Mouse (Mus musculus) hindbrain, embryonic 15.5 days (tissue): ENCODE results near the gene Rbm20. TPM values are rescaled to one million over a fixed set of nuclear protein-coding genes. Genes with fewer than 3 reads are reported as not detected.

ENCODE experiments used
- ATAC-seq: fragments of 200-750 bp; cut with Nextera tagmentation; 2 replicates; pipeline ENCODE4 v1.8.0; 2017; ENCODE audit warnings: low read depth, moderate number of reproducible peaks, moderate TSS enrichment; ENCODE audit not compliant: low FRiP score
- H3K27ac ChIP-seq: fragments of 300-500 bp; sonication (generic); replicated peaks from 2 replicates; pipeline ENCODE4 v1.5.1; 2015; ENCODE audit warnings: mild to moderate bottlenecking, inconsistent platforms
- H3K27me3 ChIP-seq: fragments of 300-500 bp; sonication (generic); 2 replicates; pipeline ENCODE4 v1.6.1; 2015; ENCODE audit warnings: control low read depth, inconsistent platforms
- H3K36me3 ChIP-seq: fragments of 300-500 bp; sonication (generic); 2 replicates; pipeline ENCODE4 v1.6.1; 2015; ENCODE audit warnings: control low read depth, inconsistent platforms
- H3K4me1 ChIP-seq: fragments of 300-500 bp; sonication (generic); replicated peaks from 2 replicates; pipeline ENCODE4 v1.6.1; 2015; ENCODE audit warnings: control low read depth, inconsistent platforms
- H3K4me2 ChIP-seq: fragments of 300-500 bp; sonication (generic); 2 replicates; pipeline ENCODE4 v1.6.1; 2015; ENCODE audit warnings: moderate library complexity, mild to moderate bottlenecking, inconsistent platforms
- H3K4me3 ChIP-seq: fragments of 300-500 bp; sonication (generic); 2 replicates; pipeline ENCODE4 v1.5.1; 2015; ENCODE audit warnings: mild to moderate bottlenecking, inconsistent platforms
- H3K9ac ChIP-seq: fragments of 300-500 bp; sonication (generic); 2 replicates; pipeline ENCODE4 v1.6.1; 2015; ENCODE audit warnings: inconsistent platforms
- H3K9me3 ChIP-seq: fragments of 300-500 bp; sonication (generic); 2 replicates; pipeline ENCODE4 v1.6.1; 2016; ENCODE audit warnings: control low read depth, inconsistent platforms
- WGBS: fragments of 180-500 bp; shearing (Covaris S2); methylation state at CpG from one replicate; pipeline ENCODE4 v1.1.7; 2015; 5-methylcytosine and 5-hydroxymethylcytosine counted together
- polyA plus RNA-seq: library from polyadenylated mRNA; unstranded; fragments of >200 nt; fragmentation: Nextera tagmentation; extraction: Ambion mirVana; gene quantifications from 2 replicates; pipeline ENCODE4 v1.2.1, GENCODE M21; 2015

The Rbm20 gene
- 0.71 and 0.80 TPM in 2 replicates for polyA plus RNA-seq

- Histone ChIP-seq H3K4me2 (peak within 1 kb of the TSS; percentile 98), H3K36me3 (no peaks in the 10 kb centered on the region), H3K9ac (peak within 1 kb of the TSS; percentile 38), H3K27ac (no peak within 1 kb of the TSS), H3K4me1 (peaks cover 19% of the 10 kb centered on the region), H3K4me3 (peak within 1 kb of the TSS; percentile 70), H3K9me3 (no peaks in the 10 kb centered on the region), H3K27me3 (peaks cover 46% of the 10 kb centered on the region)
- peak; percentile 76 for ATAC-seq
- WGBS: under 1% methylated on average over 79 of the region's 82 CpGs
Observed at GRCm38 (mm10) chr19:53676718-53677634, at the start of gene Rbm20. Rbm20 (plus strand) TSS chr19:53677306.

GRCm38 (mm10) chr19:53638041-53638440 lies 39.1 kb upstream of the Rbm20 start:
- Histone ChIP-seq H3K4me2 (no peak overlapping the region), H3K27me3 (no peaks in the 10 kb centered on the region), H3K4me1 (no peaks in the 10 kb centered on the region), H3K36me3 (peaks cover 70% of the 10 kb centered on the region), H3K9ac (no peak overlapping the region), H3K4me3 (no peak overlapping the region), H3K27ac (no peak overlapping the region), H3K9me3 (no peaks in the 10 kb centered on the region)
- ATAC-seq: no peak
- WGBS: 98% methylated on average over 2 of the region's 2 CpGs

GRCm38 (mm10) chr19:53638727-53639126 lies 38.4 kb upstream of the Rbm20 start:
- Histone ChIP-seq H3K27me3 (no peaks in the 10 kb centered on the region), H3K4me3 (no peak overlapping the region), H3K27ac (no peak overlapping the region), H3K9me3 (no peaks in the 10 kb centered on the region), H3K4me2 (no peak overlapping the region), H3K4me1 (no peaks in the 10 kb centered on the region), H3K36me3 (peaks cover 70% of the 10 kb centered on the region), H3K9ac (no peak overlapping the region)
- ATAC-seq: no peak
- 91% methylated on average over 8 of the region's 8 CpGs for WGBS

GRCm38 (mm10) chr19:53644020-53644595 lies 33.0 kb upstream of the Rbm20 start:
- 93% methylated on average over 9 of the region's 9 CpGs for WGBS
- Histone ChIP-seq H3K4me3 (no peak overlapping the region), H3K9ac (no peak overlapping the region), H3K4me2 (no peak overlapping the region), H3K4me1 (peaks cover 6% of the 10 kb centered on the region), H3K9me3 (no peaks in the 10 kb centered on the region), H3K27ac (no peak overlapping the region), H3K36me3 (peaks cover 64% of the 10 kb centered on the region), H3K27me3 (no peaks in the 10 kb centered on the region)
- ATAC-seq: no peak

GRCm38 (mm10) chr19:53647301-53647700 lies 29.8 kb upstream of the Rbm20 start:
- H3K9me3 ChIP-seq: no peaks in the 10 kb centered on the region
- no peak overlapping the region for H3K4me3 ChIP-seq
- peaks cover 11% of the 10 kb centered on the region for H3K4me1 ChIP-seq
- 83% methylated on average over 9 of the region's 9 CpGs for WGBS
- H3K27me3 ChIP-seq: no peaks in the 10 kb centered on the region
- no peak overlapping the region for H3K27ac ChIP-seq
- no peak for ATAC-seq
- no peak overlapping the region for H3K9ac ChIP-seq
- no peak overlapping the region for H3K4me2 ChIP-seq
- peaks cover 35% of the 10 kb centered on the region for H3K36me3 ChIP-seq

GRCm38 (mm10) chr19:53648056-53648455 lies 29.1 kb upstream of the Rbm20 start:
- Histone ChIP-seq H3K27me3 (no peaks in the 10 kb centered on the region), H3K36me3 (peaks cover 33% of the 10 kb centered on the region)

GRCm38 (mm10) chr19:53648802-53649236 lies 28.3 kb upstream of the Rbm20 start:
- Histone ChIP-seq H3K9me3 (no peaks in the 10 kb centered on the region), H3K27ac (no peak overlapping the region), H3K4me1 (peaks cover 16% of the 10 kb centered on the region), H3K4me3 (no peak overlapping the region), H3K4me2 (no peak overlapping the region), H3K36me3 (peaks cover 26% of the 10 kb centered on the region), H3K27me3 (no peaks in the 10 kb centered on the region), H3K9ac (no peak overlapping the region)
- ATAC-seq: peak; percentile 68
- WGBS: 41% methylated on average over 10 of the region's 10 CpGs

More at GRCm38 (mm10) chr19:53648056-53648455, 29.1 kb upstream of the Rbm20 start:
- Histone ChIP-seq H3K9ac (no peak overlapping the region), H3K4me3 (no peak overlapping the region), H3K4me2 (no peak overlapping the region), H3K27ac (no peak overlapping the region), H3K9me3 (no peaks in the 10 kb centered on the region), H3K4me1 (peaks cover 15% of the 10 kb centered on the region)
- ATAC-seq: peak; percentile 24; the same call in 1 of the 2 replicates
- 38% methylated on average over 5 of the region's 5 CpGs for WGBS

GRCm38 (mm10) chr19:53649361-53649760 lies 27.7 kb upstream of the Rbm20 start:
- WGBS: 82% methylated on average over 6 of the region's 6 CpGs
- Histone ChIP-seq H3K27me3 (no peaks in the 10 kb centered on the region), H3K4me3 (no peak overlapping the region), H3K9ac (no peak overlapping the region), H3K27ac (no peak overlapping the region), H3K36me3 (peaks cover 22% of the 10 kb centered on the region), H3K4me2 (no peak overlapping the region), H3K4me1 (peaks cover 20% of the 10 kb centered on the region), H3K9me3 (no peaks in the 10 kb centered on the region)
- ATAC-seq: peak; percentile 20; the same call in 1 of the 2 replicates

- ATAC-seq: no peak
- no peaks in the 10 kb centered on the region for H3K27me3 ChIP-seq
- H3K4me3 ChIP-seq: no peak overlapping the region
- H3K27ac ChIP-seq: no peak overlapping the region
- H3K9me3 ChIP-seq: no peaks in the 10 kb centered on the region
- no peak overlapping the region for H3K4me2 ChIP-seq
- H3K36me3 ChIP-seq: peaks cover 20% of the 10 kb centered on the region
- no peak overlapping the region for H3K9ac ChIP-seq
- H3K4me1 ChIP-seq: peaks cover 20% of the 10 kb centered on the region
- WGBS: 37% methylated on average over 5 of the region's 5 CpGs
Observed at GRCm38 (mm10) chr19:53649802-53650201, 27.3 kb upstream of the Rbm20 start.

GRCm38 (mm10) chr19:53650921-53651320 lies 26.2 kb upstream of the Rbm20 start:
- H3K4me3 ChIP-seq: no peak overlapping the region
- no peak overlapping the region for H3K9ac ChIP-seq
- no peak overlapping the region for H3K27ac ChIP-seq
- peaks cover 10% of the 10 kb centered on the region for H3K36me3 ChIP-seq
- H3K9me3 ChIP-seq: no peaks in the 10 kb centered on the region
- ATAC-seq: no peak
- no peaks in the 10 kb centered on the region for H3K27me3 ChIP-seq
- H3K4me2 ChIP-seq: no peak overlapping the region
- 87% methylated on average over 7 of the region's 7 CpGs for WGBS
- H3K4me1 ChIP-seq: peaks cover 20% of the 10 kb centered on the region

- H3K4me3 ChIP-seq: no peak overlapping the region
Observed at GRCm38 (mm10) chr19:53652267-53652666, 24.8 kb upstream of the Rbm20 start.

More at GRCm38 (mm10) chr19:53652267-53652666, 24.8 kb upstream of the Rbm20 start:
- 48% methylated on average over 9 of the region's 9 CpGs for WGBS
- no peak overlapping the region for H3K9ac ChIP-seq
- no peak overlapping the region for H3K27ac ChIP-seq
- H3K4me2 ChIP-seq: no peak overlapping the region
- H3K4me1 ChIP-seq: peaks cover 20% of the 10 kb centered on the region
- H3K27me3 ChIP-seq: no peaks in the 10 kb centered on the region
- ATAC-seq: no peak
- no peaks in the 10 kb centered on the region for H3K36me3 ChIP-seq
- H3K9me3 ChIP-seq: no peaks in the 10 kb centered on the region
